Mouse (Mus musculus) 416B (cell line): ENCODE measurements around the gene Zrsr2.

Experiments used
- DNase-seq: peaks from one replicate; pipeline ENCODE4 v3.0.0; 2011; ENCODE audit warnings: low read depth

Gene Zrsr2

DNA sequence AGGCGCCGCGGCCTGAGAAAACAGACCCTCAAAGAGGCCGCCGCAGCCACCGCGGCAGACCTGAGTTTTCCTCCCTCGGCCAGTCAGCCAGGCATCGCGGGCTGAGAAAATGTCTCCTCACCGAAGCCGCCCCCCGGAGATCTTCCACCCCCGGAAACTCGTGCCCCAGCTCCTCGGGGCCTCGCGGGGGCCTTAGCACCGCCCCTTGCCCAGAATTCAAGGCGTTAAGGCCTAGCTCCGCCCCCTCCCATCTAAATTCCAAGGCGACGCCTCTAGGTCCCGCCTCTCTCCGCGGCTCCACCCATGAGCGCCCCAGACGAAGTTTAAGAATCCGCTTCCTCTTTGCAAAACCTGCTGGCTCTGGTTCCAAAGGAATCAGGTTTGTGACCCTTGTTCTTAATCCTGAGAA, at the start of gene Zrsr2:
Gene Zrsr2, minus strand, starts transcription at position 195 of the 409 bp plus-strand sequence.
- peak; percentile 94 for DNase-seq

DNA sequence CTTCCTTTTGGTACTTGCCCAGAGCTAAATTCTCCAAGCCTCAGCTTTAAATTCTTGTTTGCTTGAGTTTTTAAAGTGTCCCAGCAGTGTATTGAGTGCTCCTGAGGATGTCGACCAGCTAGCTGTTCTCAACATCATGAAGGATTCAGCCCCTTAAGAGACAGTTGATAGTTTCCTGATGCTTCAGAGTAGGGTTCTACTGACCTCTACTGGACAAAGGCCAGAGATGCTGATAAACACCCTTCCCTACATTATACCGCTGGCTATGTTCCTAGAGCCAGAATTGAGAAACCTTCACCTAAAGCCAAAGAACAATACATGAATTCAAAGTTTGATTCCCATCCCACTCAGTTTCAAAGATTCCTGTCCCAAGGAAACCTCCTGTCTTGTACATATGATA, 46.3 kb upstream of the Zrsr2 start:
- peak; percentile 61 for DNase-seq

DNA sequence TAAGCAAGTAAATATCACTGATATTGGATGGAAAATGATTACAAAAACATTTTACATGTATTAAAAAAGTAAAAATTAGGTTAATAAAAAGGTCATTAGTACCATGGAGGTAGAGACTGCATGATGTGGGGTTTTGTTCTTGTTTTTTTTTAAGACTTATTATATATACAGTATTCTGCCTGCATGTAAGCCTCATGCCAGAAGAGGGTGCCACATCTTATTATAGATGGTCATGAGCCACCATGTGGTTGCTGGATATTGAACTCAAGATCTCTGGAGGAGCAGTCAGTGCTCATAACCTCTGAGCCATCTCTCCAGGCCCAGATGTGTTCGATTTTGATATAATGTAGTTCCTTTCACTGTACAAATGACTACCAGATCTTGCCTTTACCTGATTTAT, 41.4 kb upstream of the Zrsr2 start:
- peak; percentile 51 for DNase-seq

DNA sequence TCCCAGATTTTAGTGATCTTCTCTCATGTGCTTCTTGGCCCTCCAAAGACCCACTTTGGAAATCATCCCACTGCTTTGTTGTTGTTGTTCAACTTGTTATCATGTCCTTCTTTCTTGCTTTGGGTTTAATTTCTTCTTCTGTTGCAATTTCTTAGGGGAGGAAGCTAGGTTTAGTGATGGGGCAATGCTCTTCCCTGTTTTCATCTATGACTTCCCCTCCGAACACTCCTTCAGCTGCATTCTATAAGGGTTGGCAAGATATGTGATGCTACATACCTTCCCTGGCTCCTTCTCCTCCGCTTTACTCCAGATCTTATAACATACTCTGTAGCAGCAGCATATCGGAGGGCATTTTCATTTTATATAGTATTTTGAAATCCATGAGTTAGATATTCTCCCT, 38.3 kb upstream of the Zrsr2 start:
- no peak for DNase-seq

DNA sequence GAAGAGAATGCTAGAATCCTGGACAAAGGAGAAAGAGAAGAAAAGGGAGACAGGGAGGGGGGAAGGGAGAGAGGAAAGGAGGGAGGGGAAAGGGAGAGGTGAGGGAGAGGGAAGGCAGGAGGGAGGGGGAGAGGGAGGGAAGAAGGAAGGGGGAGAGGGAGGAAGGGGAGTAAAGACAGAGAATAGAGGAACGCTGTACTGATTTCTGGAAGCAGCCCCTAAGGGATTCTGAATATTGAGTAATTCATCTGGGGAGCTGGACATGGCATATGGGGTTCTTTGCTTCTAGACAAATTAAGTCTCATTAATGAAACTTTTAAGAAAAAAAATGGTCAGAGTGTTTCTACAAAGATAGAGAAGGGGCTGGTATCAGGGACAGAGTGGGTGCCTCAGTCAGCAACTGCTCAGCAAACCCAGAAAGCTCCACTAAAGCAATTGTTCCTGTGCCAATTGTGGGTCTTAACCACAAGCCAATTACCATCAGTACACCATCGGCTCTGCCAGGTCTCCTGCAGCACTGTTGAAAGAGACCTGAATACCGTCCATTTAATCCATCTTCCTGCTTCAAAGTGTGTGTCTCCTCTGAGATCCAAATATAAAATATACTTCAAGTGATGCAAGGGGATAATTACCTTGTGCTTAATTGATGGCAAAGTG, 29.4 kb upstream of the Zrsr2 start:
- DNase-seq, result peak; percentile 5

DNA sequence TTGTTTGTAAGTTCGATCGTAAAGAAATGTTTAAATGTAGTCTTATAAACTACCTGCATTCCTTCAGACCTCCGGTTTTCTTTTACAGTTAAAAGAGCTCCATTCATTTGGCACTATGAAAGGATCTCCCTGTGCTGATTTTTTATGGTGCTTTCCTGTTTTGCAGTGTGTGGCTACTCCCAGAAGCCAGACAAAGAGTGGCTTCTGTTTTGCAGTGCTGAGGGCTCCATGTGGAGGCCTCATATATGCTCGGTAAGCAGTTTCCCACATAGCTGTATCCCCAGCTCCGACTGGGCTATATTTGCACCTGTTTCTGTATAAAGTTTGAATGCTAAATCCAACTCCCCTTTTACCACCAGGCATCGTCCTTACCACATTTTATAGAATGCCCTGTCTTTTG, 23.7 kb upstream of the Zrsr2 start:
- DNase-seq, result no peak

DNA sequence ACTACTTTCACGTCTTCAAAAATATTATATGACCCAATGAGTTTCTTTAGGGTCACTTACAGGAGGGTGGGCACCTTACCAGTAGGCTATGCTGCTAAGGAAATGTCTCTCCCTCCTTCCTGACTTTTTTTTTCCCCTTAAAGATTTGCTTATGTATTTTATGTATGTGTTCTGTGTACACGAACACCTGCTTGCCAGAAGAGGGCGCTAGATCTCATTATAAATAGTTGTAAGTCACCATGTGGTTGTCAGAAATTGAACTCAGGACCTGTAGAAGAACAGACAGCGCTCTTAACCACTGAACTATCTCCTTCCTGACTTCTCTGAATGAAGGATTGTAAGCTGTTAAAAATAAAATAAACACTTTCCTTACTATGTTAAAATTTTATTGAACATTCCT, 23.0 kb upstream of the Zrsr2 start:
- peak; percentile 29 for DNase-seq

DNA sequence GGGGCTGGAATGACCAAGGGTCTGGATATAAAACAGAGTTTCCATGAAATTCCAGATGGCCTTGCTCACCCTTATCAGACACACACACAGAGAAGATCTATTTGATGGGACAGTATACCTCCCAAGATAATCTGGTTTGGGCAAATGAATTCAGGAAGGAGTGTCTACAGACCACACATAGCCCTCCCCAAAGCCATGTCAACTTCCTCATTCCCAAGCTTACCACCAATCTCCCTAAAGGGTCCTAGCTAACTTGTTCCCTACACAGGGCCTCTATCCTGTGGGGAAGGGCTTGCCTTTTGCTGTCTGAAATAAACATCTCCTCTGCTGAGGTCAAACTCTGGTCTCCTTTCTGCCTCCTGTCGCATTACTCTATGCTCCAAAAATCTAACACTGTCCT, 22.6 kb upstream of the Zrsr2 start:
- no peak for DNase-seq

DNA sequence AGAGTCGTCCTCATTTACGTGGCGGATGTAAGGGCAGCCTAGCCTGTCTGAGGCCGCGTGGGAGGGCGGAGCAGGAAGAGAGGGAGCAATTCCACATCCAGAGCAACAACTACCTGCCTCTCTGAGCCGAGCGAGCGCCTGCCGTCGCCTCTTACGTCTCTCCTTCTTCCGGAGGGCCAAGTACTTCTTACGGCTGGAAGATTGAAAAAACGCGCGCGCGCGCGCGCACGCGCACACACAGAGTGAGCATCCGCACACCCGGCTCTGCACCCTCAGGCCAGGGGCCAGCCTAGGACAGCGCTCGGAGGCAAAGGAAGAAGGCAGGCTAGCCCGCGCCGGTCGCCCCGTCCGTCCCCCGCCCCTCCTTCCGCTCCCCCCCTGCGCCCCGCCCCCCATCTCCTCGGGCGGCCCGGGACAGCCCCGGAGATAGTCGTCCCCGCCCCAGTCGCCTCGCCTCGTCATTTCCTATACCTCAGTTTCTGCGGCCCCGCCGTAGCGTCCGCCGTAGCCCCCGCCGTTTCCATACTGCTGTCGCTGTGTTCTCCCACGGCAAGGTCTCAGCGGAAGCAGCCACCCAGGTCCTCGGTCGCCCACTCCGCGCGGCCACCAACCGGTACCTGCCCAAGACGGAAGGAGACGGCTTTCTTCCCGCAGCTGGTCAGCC, 526 bp downstream of the Zrsr2 start:
- peak; percentile 79 for DNase-seq

DNA sequence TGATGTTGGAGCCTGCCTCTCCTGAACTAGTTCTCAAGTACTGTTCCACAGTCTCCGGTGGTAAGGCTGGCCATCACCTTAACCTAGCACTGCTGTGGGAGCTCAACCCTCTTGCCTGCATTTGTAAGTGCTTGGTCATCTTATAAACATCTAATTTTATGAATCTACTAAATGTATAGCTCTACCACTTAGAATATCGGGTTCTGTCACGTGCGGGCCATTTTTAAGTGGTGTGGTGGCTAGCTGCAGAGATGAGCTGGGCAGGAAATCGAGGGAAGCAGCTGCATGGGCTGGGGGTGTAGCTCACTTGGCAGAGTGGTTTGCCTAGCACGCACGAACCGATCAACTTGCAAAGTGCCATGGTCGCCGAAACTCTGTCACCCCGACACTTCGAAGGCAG, 1.1 kb downstream of the Zrsr2 start:
- DNase-seq, result no peak

DNA sequence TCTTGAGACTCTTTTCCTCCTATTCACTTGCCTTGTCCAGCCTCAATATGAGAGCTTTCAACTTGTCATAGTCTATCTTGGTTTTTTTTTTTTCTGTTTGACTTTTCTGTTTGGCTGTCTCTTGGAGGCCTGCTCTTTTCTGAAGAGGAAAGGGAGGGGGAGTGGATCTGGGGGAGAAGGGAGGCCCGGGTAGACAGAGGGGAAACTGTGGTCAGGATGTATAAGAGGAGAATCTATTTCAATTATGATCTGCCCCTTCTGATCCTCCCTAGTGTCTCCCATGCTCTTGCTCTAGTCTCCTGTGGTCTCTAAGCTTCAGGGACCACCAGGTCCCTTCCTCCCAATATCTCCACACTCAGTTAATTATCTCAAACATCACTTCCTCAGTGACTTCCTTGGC, 6.8 kb downstream of the Zrsr2 start:
- DNase-seq, result peak; percentile 51

DNA sequence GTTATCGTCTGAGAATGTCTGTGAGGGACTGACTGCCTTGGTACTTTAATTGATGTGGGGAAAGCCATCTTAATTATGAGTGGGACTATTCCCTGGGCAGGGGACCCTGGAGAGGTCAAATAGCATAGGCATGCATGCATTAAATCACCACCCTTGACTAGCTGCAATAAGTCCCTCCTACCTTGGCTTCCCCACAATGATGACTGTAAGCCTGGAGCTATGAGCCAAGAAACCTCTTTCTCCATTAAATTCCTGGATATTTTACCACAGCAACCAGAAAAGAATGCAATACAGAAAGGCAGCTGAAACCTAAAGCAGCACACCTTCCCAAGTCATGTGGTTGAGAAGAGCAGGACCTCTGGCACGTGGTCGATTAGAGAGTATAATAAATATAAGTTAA, 14.1 kb downstream of the Zrsr2 start:
- no peak for DNase-seq

DNA sequence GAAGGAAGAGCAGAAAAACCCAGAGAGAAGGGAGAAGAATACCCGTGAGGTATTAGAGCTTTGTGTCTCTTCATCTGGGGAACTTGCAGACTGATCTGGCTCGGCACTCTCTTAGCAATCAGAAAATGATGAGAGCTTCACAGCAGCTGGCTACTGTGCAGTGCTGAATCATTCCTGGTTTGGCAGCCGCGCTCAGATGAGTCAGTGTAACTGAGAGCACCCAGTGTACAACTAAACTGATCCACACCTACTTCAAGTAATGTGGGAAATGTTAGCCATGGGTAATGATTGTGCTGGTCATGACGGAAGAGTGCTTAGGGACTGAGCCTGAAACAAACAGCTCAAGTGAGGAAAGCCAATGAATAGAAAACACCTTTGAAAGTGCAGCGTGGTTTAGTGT, 19.9 kb downstream of the Zrsr2 start:
- DNase-seq, result peak; percentile 32

DNA sequence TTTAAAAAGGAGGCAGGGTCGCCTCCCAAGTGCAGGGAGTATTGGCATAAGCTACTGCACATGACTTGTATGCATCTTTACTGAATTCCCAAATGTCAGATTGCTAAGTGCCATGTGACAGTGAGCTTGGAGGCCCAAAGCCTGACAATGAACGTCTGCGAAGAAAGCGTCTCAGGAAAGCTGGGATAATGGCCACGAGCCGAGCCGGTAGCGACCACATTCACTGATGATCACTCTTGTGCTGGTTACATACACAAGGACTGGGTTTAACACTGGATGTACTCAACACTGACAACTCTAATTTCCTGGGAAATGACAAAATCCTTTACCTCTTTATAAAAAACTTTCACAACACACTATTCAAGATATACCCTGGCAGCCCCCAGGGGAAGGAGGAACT, 23.7 kb downstream of the Zrsr2 start:
- no peak for DNase-seq

DNA sequence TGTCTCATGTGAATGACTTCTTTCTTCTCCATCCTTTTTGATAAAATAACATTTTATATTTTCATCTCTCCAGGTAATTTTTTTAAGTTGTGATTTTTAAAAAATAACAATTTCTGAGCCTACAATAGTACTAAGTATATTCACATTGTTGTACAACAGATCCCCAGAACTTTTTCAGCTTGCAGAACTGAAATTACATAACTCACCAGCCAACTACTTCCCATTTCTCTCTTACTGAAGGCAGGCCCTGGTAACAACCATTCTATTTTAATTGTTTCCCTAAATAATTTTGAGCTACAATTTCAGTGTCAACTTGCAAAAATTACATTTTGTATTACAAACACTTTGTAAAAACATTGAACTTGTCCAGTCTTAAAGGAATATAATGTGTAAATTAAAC, 28.9 kb downstream of the Zrsr2 start:
- DNase-seq, result no peak

DNA sequence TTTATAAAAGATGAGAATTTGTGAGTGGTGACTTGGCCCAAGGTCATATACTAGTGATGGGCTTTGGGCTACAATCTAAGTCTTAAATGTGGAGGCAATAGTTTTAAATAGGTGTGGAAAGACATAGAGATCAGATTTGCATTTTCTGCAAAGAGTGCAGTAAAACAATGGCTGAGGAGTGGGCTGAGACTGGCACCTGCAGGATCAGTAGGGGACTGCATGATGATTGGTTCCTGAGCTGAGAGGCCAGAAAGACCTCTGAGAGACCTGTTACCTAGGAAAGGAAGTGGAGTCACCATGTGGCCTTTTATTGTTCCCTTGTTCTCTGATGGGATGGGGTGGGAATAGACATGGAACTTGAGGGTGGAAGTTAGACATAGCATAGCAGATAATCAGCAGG, 45.7 kb downstream of the Zrsr2 start:
- DNase-seq, result peak; percentile 24

DNA sequence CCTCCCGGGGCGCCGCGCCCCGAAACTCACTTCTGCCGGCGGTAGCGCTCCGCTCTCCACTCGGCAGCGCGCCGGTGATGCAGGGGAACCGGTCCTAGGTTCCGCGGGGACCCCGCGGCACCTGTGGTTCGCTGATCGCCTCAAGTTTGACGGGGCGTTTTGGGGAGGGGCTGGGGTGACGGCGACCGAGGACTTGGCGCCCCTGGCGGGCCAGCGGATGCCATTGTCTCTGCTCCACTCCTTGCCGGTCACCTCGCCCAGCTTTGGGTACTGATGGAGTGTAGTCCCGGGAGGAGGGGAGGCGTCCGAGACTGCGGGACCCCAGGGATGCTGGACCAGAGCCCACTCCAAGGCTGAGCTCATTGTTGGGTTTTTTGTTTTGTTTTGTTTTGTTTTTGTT, 49.1 kb downstream of the Zrsr2 start:
- DNase-seq, result peak; percentile 33

DNA sequence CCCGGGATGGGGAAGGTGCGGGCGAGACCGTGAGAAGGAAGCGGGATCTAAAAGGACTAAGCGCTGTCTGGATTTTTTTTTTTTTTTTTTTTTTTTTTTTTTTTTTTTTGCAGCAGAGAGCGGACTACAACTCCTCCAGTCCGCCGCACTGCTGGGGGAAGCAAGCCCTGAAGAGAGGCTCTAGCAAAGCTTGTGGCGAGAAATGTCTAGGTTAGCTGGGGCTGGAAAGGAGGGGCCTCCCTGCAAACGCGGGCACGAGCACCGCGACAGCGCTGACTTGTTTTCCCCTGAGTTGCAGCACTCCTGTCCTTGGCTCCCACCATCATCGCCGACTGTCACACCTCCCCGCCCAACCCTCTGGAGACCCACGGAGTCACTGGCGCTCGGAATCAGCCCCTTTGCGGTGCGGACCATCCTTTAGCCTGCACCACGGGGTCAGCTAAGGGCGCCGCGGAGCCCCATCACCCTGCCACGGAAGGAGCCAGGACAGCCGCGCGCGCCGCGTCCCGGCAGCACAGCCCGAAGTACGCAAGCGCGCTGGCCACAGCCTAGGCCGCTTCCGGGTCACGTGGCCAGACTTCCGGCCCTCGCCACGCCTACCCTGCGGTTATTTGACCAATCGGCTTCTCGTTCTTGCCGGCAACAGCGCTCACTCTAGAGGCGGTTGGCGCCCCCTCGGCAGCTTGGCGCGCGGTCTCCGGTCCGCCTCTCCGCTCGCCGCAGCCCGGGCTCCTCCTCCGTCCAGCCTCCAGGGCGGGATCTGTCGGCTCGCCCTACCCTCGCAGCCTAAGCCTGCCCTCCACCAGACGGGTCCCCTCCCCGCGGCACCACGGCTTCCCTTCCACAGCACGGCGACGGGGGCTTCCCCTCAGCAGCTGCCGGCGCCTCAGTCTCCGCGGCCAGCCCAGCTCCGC, 49.9 kb downstream of the Zrsr2 start, which contains the start of gene Ap1s2:
Gene Ap1s2, plus strand, starts transcription at position 681 of the 914 bp plus-strand sequence.
- peak; percentile 93 for DNase-seq

DNA sequence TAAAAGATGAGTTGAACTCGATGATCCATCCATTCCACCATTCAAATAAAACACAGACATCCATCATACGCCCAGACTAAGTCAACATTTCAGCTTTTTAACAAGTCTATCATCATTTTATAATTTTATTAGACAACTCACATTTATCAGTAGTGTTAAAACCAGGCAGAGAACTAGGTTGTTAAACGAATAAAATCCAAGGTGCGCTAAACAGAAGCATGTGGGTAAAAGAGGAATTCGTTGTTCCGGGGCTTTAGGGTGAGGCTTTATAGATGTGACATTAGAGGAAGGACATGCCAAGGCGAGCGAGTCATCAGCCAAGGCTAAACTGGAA, 50.5 kb downstream of the Zrsr2 start:
- no peak for DNase-seq

DNA sequence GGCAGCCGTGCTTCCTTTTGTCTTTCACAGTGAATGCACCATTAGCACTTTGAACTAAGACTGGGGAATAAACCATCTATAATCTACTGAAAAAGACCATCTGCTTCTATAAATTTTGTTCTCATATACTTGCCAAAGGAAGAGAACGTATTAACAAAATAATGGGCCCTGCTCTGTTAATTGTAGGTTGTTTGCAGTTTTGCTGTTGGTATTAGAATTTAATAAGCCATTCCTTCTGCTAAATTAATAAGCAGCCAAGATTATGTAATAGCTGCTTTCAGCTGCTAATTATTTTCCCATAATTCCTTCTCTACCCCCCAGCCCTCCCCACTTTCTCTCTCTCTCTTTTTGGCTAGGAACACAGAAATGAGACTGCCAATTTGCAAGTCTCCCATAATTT, 51.6 kb downstream of the Zrsr2 start:
- no peak for DNase-seq

DNA sequence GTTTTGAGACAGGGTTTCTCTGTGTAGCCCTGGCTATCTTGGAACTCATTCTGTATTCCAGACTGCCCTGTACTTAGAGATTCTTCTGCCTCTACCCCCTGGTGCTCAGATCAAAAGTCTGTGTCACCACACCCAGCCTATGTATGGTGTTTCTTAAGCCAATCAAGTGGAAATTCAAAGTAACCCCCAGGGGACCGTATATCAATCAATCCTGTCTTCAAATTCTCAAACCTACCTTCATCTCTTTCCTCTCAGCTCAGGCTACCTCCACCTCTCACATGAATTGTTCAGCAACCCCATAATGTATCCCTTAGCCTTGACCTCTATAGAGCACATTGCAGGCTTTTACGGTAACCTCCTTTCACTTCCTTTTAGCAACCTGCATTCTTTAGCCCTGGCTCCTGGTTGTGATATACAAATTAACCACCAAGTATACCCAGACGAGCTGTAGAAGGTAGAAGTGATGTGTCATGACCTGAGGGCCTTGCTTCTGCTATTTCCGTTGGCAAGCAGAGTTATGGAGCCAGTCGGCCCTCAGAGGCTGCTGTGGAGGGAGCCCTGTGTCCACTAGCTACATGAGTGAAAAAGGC, 58.9 kb downstream of the Zrsr2 start:
- DNase-seq, result no peak

DNA sequence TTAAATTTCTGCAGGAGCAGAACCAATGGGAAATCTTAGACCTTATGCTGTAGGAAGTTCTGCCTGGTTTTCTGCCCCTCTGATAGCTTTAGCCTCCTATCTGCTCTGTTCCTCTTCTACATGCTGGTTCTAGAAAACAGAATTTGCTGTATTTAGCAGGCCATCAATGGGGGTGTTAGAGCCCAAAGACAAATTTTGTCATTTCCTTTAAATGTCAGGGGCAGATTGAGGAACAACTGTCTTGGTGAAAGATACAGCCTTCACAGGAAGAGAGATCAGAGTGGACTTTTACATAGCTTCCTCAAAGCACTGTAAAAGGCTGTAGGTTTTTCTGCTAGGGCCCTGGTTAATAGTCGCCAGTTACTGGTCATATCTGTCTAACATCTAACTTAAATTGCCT, 61.1 kb downstream of the Zrsr2 start:
- DNase-seq, result peak; percentile 33

DNA sequence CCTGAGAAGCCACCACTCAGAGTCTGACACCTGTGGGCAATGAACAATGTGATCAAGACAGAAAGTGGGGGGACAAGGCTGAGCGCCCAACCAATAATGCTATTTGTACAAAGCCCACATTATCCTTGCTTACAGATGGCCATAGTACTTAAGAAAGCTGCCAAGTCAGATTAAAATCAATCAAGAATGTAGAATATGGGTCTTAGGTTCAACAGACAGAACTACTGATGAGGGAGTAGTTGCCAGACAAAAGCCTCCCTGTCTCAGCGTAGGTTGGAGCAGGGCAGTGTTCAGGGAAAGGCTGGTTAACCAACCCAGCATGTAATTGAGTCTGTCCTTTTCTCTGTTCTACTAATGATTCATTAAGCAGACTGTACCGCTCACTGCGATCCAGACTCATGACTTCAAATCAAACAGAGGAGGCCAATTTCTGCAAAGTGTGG, 72.9 kb downstream of the Zrsr2 start:
- no peak for DNase-seq
